Mouse (Mus musculus) c-Kit-positive CD71-negative TER-119-negative erythroid progenitor cells, embryonic 14.5 days (primary cell): ENCODE data around the gene Large1.
"Not testable (repeated sequence)": the region's sequence is repeated elsewhere in the genome, so short reads cannot be mapped to it uniquely, and the experiment has no call there.

ENCODE experiments used
- DNase-seq: peaks from one replicate; pipeline ENCODE4 v3.0.0-alpha.2; 2013; ENCODE audit warnings: low read depth

The Large1 gene

DNA sequence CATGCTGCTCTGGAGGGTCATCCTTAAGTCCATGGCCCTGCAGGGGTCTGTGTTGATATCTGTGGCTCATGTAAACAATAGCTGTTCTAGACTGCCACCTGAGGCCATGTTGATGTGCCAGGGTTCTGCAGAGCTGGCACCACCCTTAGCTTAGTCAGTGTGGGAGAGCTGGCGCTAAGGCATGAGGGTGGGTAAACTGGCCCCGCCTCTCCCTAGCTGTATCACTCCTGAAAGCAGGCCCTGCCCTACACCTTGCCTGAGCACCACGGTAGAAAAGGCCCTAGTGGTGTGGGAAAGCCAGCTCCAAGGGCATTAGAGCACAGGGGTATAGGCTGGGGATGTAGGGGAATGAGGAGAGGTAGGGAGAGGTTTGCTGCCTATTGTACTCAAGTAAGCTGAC lies 191.3 kb downstream of the Large1 start:
- DNase-seq = no peak

DNA sequence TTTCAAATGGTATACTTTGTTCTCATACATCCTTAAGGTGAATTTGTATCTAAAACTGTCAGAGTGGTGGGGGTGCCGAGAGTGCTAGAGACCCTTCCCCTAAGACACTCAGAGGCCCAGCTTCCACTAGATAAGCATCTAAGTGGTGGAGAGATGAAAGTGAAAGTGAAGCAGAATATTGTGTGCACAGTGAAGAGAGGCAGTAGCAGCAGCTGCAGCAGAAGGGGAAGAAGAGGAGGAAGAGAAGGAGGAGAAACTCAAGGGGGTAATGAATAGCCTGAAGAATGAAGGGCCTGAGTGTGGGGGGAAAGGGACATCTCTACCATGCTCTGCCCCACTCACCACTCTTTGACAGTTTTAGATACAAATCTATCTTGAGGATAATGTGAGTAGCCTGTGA lies 191.8 kb downstream of the Large1 start:
- no peak for DNase-seq

DNA sequence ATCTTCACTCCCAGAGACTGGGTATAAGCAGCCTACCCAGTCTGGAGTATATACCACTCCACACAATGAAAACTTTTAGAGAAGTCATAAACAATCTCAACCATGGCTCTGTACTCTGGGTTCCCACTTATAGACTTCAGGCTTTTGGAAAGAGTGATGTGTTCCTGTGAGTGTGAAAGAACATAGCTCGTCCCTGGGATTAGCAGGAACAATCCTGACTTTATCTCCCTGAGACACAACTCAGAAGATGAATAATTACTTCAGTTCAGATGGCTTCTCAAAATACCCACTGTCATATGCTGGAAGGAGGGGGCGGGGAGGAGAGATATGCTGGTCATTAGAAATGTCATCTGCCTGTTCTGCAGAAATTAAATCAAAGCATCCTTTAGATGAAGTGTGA lies 192.4 kb downstream of the Large1 start:
- no peak for DNase-seq

DNA sequence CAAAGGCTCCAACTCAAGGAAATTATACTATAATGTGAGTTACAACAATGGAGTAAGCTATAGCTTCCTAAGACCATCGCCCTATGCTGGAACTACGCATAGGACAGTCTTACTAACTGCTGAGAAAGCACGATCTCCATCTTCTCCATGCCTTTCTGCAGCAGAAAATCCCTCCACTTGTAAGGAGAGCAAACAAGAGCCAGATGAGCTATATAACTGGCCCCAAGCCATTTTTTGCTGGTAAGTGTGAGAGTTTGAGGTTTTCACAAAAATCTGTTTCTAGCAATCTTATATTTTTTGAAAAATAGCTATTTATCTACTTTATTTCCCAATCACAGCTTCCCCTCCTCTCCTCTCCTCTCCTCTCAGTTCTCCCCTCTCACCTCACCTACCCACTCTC lies 206.1 kb downstream of the Large1 start:
- DNase-seq = no peak

DNA sequence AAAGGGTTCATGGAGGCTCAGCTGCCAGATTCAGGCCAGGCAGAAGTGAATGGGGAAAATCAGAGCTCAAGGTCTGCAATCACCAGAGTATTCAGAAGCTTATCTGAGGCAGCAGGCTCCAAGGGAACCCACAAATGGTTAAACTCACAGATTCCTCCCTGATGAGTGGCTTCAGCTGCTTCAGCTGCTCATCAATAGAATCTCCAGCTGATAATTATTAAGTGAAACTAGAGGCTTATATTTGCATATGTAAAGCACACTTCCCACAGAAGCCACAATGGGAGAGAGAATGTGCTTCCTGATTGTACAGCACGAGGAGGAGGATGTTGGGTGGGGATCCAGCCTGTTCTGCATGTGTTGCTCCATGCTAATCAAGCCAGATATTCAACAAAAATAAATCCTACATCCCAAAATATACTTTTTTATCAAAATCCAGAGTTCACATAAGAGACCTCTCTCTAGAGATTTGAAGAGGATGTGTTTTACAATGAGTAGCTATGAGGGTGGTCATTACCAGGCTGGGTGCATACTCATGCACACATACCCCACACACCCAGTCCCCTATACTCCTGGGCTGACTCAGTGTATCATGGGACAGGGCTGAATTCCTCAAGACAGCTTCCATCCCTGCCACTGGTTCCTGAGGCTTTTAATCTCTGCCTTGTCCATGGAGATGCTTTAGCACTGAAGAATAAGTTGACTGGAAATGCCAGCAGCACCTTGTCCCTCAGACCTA lies 210.5 kb downstream of the Large1 start:
- DNase-seq = no peak

DNA sequence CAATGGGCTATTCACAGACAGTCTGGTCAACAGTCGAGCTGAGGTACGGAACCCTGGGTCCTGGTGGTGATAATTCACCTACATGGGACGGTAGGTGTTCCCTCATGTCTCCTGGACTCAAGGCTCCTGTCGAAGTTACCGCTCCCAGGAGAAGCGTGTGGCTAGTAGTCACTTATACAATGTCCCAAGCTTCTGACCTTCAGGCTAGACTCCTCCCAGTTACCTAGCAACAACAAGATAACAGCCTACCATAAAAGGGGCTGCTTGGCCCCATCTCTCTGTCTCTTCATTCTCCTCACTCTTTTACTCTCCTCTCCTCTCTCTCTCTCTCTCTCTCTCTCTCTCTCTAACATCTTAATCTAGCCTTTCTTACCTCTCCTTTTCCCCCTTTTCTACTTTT lies 217.9 kb downstream of the Large1 start:
- DNase-seq = no peak

DNA sequence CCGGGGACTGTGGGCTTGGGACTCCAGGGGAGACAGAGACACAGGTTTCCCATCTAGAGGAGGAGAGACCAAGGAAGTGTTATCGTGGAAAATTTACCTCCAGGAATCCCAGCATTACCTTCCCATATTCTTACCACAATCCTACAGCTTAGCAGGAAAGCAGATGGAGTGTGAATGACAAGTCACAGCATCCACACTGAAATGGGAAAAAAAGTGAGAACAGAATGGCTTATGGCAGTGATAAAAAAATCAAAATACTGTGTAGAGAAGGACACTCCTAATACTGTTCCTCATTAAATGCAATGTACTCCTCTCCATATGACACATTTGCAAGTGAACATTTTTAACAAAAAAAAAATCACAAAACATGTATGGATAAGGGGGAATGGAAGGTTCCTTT lies 221.3 kb downstream of the Large1 start:
- DNase-seq = no peak

DNA sequence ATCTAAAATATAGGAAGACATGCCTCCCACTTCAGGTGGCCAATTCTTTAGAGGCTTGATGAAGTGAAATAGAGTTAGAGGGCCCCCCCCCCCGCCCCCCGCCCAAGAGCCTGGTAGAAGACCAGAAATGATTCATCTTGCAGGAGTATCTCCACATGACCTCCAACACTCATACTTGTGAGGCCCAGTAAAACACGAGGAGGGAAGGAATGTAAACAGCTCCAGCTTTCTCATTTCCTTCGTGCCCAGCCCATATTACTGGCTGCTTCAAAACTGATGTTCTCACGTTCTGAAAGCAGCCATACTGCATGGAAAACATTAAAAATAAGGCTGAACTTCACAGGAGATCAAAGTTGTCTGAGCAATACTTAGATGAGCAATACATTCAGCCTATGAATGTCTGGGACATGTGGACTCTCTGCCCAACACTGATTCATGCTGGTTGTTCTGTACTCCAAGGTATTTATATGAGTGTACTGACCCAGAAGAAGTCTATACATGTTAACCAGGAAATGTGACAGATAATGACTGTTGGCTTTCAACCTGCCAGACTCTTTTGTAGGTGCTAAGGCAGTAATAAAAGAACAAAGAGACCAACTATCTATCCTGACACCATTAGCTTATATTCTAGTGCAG lies 229.4 kb downstream of the Large1 start:
- no peak for DNase-seq

DNA sequence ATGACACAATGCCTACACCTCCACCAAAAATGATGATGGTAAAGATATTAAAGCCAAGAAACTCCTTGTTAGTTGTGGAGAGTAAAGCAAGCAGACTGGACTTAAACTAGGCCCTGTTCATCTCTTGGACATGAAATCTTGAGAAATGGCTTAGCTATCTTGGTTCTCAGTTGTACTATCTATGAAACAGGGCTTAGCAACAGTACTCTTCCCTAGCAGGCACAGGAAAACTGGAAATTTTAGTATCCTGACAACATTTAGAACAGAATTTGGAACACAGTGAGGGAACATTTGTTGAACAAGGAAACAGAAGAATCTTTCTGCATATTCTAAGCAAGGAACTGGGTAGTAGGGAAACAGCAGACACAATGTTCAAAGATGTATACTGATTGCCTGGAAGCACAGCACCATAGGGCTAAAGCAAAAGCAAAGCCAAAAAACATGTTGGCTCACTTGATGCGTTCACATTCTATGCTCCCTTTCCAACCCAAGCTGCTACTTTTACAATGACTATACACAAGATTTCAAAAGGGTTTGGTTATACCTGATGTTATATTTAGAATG lies 240.9 kb downstream of the Large1 start:
- no peak for DNase-seq

DNA sequence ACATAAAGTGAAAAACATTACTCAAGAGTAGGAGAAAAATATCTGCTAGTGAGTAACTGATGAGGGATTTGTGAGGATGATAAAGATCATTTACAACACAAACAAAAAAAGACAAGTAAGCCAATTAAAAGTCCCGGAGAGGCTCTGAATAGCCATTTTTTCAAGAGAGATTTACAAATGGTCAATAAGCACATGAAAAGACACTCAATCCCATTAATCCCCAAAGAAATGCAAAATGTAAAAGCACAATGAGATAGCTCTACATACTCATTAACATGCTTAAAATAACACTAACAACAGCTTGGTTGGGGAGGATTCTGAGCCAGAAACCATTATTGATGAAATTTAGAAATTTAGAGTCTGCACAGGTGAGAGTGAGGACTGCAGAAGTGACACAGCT lies 249.3 kb downstream of the Large1 start:
- no peak for DNase-seq

DNA sequence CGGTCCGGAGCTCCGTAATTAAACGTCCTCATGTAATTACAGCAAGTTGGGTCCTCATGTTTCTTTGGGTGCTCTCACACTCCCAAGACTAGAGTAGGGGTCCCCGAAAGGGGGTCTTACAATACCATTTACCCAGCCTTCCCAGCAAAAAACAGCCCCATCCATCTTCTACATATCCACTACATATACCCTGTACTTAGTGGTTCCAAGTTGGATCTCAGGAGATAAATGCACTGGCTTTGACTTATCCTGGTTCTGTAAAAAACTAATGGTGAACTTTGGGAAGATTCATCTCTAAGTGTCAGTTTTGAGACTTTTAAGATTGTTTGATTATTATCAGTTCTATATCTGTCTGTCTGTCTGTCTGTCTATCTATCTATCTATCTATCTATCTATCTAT lies 252.3 kb downstream of the Large1 start:
- DNase-seq = no peak

DNA sequence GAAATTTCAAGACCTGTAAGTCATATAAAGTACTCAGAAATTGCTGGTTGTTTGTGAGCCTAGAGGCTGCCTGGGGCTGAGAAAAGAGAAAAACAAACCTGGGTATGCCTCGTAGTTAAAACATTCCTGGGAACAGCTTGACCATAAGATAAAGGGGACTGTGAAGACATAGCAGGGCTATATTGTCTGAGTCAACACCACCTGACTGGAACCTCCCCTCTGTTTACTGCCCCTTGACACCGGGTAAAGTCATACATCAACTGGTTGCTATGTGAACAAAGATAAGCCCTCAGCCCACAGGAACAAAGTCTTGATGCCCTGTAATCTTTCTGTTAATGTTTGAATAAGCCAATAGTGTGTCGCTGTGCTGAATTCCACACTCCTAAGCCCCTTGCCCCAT lies 252.7 kb downstream of the Large1 start:
- DNase-seq = not testable (repeated sequence)

DNA sequence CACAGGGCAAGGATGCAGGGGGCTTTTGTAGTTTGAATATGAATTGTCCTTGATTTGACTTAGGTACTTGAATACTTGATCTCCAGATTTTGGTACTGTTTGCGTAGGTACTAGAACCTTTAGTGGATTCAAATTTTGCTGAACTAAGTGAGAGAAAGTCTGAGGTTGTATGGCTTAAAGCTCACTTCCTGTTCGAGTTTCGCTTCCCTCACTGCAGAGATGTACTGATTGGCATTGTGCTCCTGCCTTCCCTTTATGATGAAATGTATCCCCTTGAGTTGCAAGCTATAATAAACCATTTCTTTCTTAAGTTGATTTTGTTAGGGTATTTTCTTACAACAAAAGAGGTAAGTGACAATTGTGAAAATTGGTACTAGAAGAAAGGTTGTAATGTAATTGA lies 253.8 kb downstream of the Large1 start:
- no peak for DNase-seq

DNA sequence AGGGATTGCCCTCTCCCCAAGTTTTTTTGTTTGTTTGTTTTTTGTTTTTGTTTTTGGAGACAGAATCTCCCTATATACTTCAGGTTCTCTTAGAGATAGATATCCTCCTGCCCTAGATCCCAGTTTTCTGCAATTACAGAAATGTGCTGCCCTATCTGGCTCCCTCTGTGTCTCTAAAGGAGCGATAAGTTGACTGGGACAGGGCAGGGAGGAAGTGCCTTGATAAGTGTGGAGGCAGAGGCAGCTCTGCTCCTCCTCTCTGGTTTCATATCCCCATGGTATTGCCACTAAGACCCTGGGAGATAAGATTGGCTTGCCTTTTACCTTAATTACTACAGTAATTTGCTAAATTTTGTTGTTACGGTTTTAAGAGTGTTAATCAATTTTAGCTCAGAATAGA lies 256.4 kb downstream of the Large1 start:
- no peak for DNase-seq

DNA sequence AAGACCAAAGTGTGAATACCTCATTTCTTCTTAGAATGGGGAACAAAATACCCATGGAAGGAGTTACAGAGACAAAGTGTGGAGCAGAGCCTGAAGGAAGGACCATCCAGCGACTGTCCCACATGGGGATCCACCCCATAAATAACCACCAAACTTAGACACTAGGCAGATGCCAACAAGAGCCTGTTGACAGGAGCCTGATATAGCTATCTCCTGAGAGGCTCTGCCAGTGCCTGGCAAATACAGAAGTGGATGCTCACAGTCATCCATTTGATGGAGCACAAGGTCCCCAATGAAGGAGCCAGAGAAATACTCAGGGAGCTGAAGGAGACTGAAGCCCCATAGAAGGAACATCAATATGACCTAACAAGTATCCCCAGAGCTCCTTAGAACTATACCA lies 275.6 kb downstream of the Large1 start:
- DNase-seq = not testable (repeated sequence)

DNA sequence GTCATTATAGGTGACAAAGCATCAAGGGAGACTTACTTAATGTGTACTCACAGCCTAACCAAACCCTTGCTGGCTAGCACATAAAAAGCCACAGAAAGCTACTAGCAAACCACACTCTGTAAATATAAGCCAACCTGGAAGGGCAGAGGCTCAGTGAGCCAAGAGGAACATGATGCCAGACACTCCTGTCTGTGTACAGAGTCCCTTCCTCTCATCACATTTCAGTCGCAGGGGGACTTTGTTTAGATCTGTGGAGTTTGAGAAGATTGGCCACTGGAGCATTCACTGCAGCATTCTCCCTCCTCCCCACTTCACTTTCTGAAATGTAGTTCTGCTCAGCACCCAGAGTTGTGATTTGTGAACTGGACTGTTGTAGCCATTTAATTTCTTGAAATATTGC lies 291.9 kb downstream of the Large1 start:
- DNase-seq = no peak

DNA sequence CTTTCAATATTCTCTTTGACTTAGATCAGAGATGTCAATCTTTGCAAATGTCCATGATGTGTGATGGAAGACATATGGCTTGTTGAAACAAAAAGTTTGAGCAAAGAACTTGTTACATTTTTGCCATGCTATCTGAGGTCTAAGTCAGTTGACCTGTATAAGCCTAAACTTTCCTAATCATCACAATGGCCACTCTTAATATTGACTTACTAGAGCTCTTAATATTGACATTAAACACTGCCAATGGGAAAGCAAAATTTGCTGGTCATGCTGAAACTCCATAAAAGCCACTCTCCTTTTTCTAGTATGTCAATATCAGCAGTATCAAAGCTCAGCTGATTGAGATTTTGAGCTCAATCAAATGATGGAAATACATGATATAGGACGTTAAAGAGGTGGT lies 298.6 kb downstream of the Large1 start:
- DNase-seq = no peak

DNA sequence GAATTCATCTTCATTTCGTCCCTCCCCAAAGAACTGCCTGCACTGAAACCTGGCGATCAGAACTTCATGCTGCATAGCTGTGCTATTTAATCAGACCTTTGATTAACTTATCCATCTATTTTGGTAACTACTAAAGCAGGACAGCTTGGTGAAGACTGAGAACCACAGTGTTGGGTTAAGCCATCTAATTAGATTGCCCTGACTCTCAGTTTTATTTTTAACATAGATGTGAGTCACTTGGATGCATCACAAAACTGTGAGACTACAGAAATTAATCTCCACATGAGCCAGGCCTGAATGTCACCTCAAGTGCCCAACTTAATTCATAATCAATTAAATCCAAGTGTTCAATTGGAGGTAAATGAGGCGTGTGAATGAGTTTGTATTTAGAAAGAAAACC lies 299.5 kb downstream of the Large1 start:
- no peak for DNase-seq

DNA sequence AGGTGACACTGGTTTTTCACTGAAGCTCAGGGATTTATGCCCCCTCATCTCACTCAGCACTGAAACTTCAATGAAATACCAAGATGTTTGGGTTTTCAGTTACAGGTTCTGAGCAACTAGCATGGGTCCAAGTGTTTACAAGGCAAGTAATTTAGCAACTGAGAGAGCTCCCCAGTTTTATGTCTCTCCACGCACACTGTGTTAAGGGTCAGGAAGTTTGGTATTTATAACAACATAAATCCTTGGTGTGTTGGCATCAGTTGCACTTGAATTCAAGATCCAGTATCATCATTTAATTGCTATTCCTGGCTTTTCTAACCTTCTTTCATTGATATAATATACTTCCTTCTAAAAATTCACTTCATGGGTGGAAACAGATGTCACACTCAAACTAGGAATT lies 300.9 kb downstream of the Large1 start:
- DNase-seq = no peak

DNA sequence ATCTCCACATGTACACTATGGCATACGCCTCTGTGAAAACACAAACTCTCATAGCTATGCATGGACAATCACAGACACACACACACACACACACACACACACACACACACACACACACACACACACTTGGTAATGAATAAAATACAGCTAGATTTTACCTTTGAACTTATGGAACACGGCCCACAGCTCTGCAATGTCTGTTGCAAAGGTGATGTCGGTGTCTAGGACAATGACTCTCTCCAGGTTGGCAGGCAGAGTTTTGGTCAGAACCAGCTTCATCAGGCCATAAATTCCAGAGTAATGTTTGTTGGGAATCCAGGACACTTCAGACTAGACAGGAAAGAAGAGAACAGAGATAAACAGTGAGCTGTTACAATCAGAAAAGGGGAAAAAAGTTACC lies 305.2 kb downstream of the Large1 start:
- no peak for DNase-seq

DNA sequence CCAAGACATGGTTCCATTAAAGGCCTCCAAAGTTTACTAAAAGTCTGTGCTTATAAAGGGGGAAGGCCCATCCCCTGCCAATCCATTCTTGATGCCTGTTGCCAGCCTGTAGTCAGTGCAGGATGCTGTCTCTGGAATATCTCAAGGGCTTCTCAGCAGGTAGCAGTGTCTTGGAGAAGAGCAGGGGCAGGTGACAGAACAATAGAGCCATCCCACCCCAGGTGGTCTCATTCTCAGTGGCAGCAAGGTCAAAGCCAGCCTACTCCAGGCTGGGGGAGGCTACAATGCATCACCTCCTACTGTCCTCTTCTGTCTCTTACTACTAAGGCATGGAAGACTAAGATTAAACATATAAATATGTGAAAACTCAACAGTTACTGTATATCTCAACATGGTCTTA lies 323.6 kb downstream of the Large1 start:
- no peak for DNase-seq

DNA sequence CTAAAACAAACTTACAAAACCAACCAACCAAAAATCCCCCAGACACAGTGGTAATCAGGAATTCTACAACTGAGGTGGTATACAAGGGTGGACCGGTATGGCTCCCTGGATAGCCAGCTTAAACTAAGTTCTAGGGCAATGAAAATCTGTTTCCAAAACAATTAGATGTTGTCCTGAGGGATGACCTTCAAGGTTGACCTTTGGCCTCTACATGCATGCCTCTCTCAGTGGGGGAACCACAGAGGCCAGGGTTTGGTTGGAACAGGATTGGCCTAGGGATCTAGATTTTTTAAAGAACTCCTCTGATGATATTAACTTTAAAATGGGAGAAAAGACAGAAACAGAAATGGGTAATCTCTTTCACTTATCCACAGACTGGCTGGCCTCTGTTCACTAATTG lies 335.1 kb downstream of the Large1 start:
- no peak for DNase-seq

DNA sequence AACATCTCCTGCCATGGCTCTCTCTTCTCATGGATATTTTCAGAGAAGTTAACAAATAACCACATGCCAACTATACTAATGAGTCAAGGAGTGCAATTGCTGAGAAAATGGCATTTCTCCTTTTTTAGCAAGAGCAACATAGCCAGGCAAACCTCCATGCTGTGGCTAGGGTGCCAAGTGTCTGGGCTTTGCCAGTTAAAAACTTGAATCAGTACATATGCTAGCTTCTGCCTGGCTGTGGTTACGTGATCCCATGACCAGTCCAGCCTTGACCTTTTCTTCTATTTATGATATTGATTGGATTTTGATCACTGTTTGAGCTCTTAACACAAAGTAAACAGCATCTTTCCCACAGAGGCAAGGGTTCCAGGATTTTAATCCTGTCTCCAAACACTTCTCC lies 335.7 kb downstream of the Large1 start:
- no peak for DNase-seq

DNA sequence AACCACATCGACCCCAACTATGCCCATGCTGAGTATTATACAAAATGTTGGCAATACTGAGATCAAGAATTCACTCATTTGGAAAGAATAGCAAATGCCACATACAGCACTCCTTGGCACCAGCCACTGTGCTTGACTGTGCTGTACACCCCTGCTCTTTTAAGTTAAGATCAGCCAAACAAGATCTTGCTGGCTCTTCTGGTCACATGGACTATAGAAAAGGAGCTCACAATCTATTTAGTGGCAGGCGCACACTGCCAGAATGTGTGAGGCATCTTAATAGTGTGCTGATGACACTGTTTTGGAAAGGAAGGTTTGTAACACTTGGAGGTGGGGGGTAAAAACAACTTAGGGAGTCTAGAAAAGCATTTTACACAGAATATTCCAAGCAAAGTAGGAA lies 337.0 kb downstream of the Large1 start:
- DNase-seq = no peak
